8 mouse cellular contexts compared by ENCODE assay signal in genomic region chr10:94036375-94036758, GRCm38 (mm10). TPM values are rescaled to one million over a fixed set of nuclear protein-coding genes. Genes with fewer than 3 reads are reported as not detected.
DNase-seq lines count a peak whose midpoint lies in the region; ATAC-seq and TF ChIP-seq lines count a peak whose summit lies in the region.

No protein-coding gene starts in this region.

- TF ChIP-seq EP300 in liver, embryonic 14.5 days (IDR thresholded peaks at IDR 0.05; ENCODE audit: low read depth), result no peak

- peak overlapping the region; percentile 77 for H3K4me2 ChIP-seq in lung, embryonic 14.5 days
- H3K4me2 ChIP-seq in forebrain, embryonic 13.5 days, result peak overlapping the region; percentile 73
- H3K4me2 ChIP-seq in liver, embryonic 14.5 days (ENCODE audit: low read depth), result peak overlapping the region; percentile 82

- no peaks in the 10 kb centered on the region for H3K27me3 ChIP-seq in lung, embryonic 14.5 days (ENCODE audit: insufficient read depth, low read length)
- no peaks in the 10 kb centered on the region for H3K27me3 ChIP-seq in forebrain, embryonic 13.5 days
- no peaks in the 10 kb centered on the region for H3K27me3 ChIP-seq in liver, embryonic 14.5 days (ENCODE audit: control insufficient read depth, insufficient read depth, low read length)

- peak; percentile 39; the same call in 1 of the 2 replicates for ATAC-seq in lung, embryonic 14.5 days (ENCODE audit: insufficient read depth)
- ATAC-seq in forebrain, embryonic 13.5 days, result peak; percentile 32
- ATAC-seq in liver, embryonic 14.5 days (ENCODE audit: insufficient read depth), result no peak
- ATAC-seq in erythroid progenitor cell, adult 5-6 weeks (replicated peaks; ENCODE audit: low FRiP score, poor library complexity, severe bottlenecking), result no peak

- 1% methylated on average over 32 of the region's 32 CpGs for WGBS in lung, embryonic 14.5 days
- WGBS in bone marrow, adult 2 months, result under 1% methylated on average over 32 of the region's 32 CpGs
- WGBS in forebrain, embryonic 13.5 days, result under 1% methylated on average over 32 of the region's 32 CpGs
- WGBS in liver, embryonic 14.5 days (ENCODE audit: insufficient replicate concordance), result under 1% methylated on average over 32 of the region's 32 CpGs

- no peak for TF ChIP-seq POLR2A in bone marrow, adult 2 months (IDR thresholded peaks at IDR 0.05; ENCODE audit: borderline replicate concordance, control insufficient read depth, low read depth, low read length)

- peaks cover 6% of the 10 kb centered on the region; the same call in 1 of the 2 replicates for H3K4me1 ChIP-seq in lung, embryonic 14.5 days (ENCODE audit: insufficient read depth)
- no peaks in the 10 kb centered on the region; the same call in none of the 2 replicates for H3K4me1 ChIP-seq in bone marrow, adult 2 months (ENCODE audit: control insufficient read depth, insufficient read depth, low read length)
- H3K4me1 ChIP-seq in forebrain, embryonic 13.5 days, result peaks cover 29% of the 10 kb centered on the region
- H3K4me1 ChIP-seq in liver, embryonic 14.5 days (replicated peaks; ENCODE audit: control insufficient read depth in 2 of 2, insufficient read depth in 2 of 2, low read length in 1 of 2), result peaks cover 8 to 14% of the 10 kb centered on the region in 2 experiments

- H3K9me3 ChIP-seq in lung, embryonic 14.5 days (ENCODE audit: low read depth, low read length), result no peaks in the 10 kb centered on the region
- H3K9me3 ChIP-seq in forebrain, embryonic 13.5 days (replicated peaks), result no peaks in the 10 kb centered on the region
- no peaks in the 10 kb centered on the region for H3K9me3 ChIP-seq in liver, embryonic 14.5 days (ENCODE audit: control insufficient read depth, low read length)

- H3K9ac ChIP-seq in lung, embryonic 14.5 days, result peak overlapping the region; percentile 79
- peak overlapping the region; percentile 77 for H3K9ac ChIP-seq in forebrain, embryonic 13.5 days
- H3K9ac ChIP-seq in liver, embryonic 14.5 days (replicated peaks), result peak overlapping the region; percentile 76

- H3K4me3 ChIP-seq in lung, embryonic 14.5 days (ENCODE audit: low read depth, low read length), result peak overlapping the region; percentile 89
- peak overlapping the region; percentile 97 for H3K4me3 ChIP-seq in bone marrow, adult 2 months (replicated peaks; ENCODE audit: control insufficient read depth, low read depth, low read length)
- H3K4me3 ChIP-seq in forebrain, embryonic 13.5 days, result peak overlapping the region; percentile 80
- peak overlapping the region; percentile 66 to 83 for H3K4me3 ChIP-seq in liver, embryonic 14.5 days (ENCODE audit: insufficient read depth in 1 of 2, low read depth in 2 of 2, low read length in 2 of 2)

- TF ChIP-seq CTCF in lung, embryonic 14.5 days (IDR thresholded peaks at IDR 0.05; ENCODE audit: low read depth), result no peak
- TF ChIP-seq CTCF in bone marrow, adult 2 months (IDR thresholded peaks at IDR 0.05; ENCODE audit: control insufficient read depth, insufficient read depth, low read length), result no peak
- no peak for TF ChIP-seq CTCF in liver, embryonic 14.5 days (IDR thresholded peaks at IDR 0.05; ENCODE audit: low read depth)

- peak overlapping the region; percentile 58 for H3K27ac ChIP-seq in lung, embryonic 14.5 days (ENCODE audit: low read depth)
- H3K27ac ChIP-seq in bone marrow, adult 2 months (ENCODE audit: control insufficient read depth, insufficient read depth, low read depth, low read length, poor library complexity), result peak overlapping the region; percentile 84
- peak overlapping the region; percentile 49; the same call in 1 of the 2 replicates for H3K27ac ChIP-seq in forebrain, embryonic 13.5 days
- peak overlapping the region; percentile 6 for H3K27ac ChIP-seq in liver, embryonic 14.5 days

- H3K36me3 ChIP-seq in lung, embryonic 14.5 days (ENCODE audit: insufficient read depth), result no peaks in the 10 kb centered on the region
- H3K36me3 ChIP-seq in forebrain, embryonic 13.5 days (ENCODE audit: poor library complexity, severe bottlenecking), result peaks cover 4% of the 10 kb centered on the region
- no peaks in the 10 kb centered on the region for H3K36me3 ChIP-seq in liver, embryonic 14.5 days (replicated peaks; ENCODE audit: control insufficient read depth, insufficient read depth, low read depth)

- DNase-seq in lung, embryonic 14.5 days, result peak; percentile 66
- no peak for DNase-seq in lung, postnatal 14 days
- DNase-seq in liver, embryonic 14.5 days (ENCODE audit: low read depth in 3 of 3, low spot score in 3 of 3), result peak in 1 of 3 experiments; percentile 40
- DNase-seq in adrenal gland, adult 18-20 months (ENCODE audit: low spot score in 2 of 2), result no peak
- DNase-seq in layer of hippocampus, adult 8-10 months (ENCODE audit: low spot score in 2 of 2), result no peak

RNA-seq across cellular contexts. Expression of gene Fgd6, which starts 0.6 kb away (rescaled TPM):
- polyA plus RNA-seq in lung, embryonic 14.5 days (2014; fragmentation: Nextera tagmentation; extraction: Ambion mirVana), result 3.3 and 3.6 TPM in 2 replicates
- 3.6 and 4.0 TPM in 2 replicates for polyA plus RNA-seq in bone marrow, adult 2 months (2011; ENCODE audit: insufficient read depth, insufficient read length, low replicate concordance, missing spikeins)
- 1.8 and 2.0 TPM in 2 replicates for polyA plus RNA-seq in forebrain, embryonic 13.5 days (2015; fragmentation: Nextera tagmentation; extraction: Ambion mirVana)
- polyA plus RNA-seq in liver, embryonic 14.5 days (2012; rRNA removed), result 2.5 and 2.9 TPM in 2 replicates
- 2.4 and 2.9 TPM in 2 replicates for polyA plus RNA-seq in liver, embryonic 14.5 days (2014; fragmentation: Nextera tagmentation; extraction: Ambion mirVana)
- 1 to 10 TPM; 5.1 to 5.2 TPM for total RNA-seq in adrenal gland, adult 18-20 months (2021)
- 10 to 100 TPM in 2 of 4 experiments, 1 to 10 TPM in 2; 7.7 to 12.2 (median 10.2) TPM for total RNA-seq in layer of hippocampus, adult 8-10 months (2022)
- total RNA-seq in erythroid progenitor cell, adult 5-6 weeks (2015; ENCODE audit: low replicate concordance), result 7.9 and 13.0 TPM in 2 replicates
- 9.4 and 13.7 TPM in 2 replicates for total RNA-seq in erythroid progenitor cell, adult 5-6 weeks (2017; ENCODE audit: low replicate concordance)

RNA-seq across cellular contexts. Expression of gene Vezt, which starts 0.8 kb away (rescaled TPM):
- 29.3 and 30.0 TPM in 2 replicates for polyA plus RNA-seq in lung, embryonic 14.5 days (2014; fragmentation: Nextera tagmentation; extraction: Ambion mirVana)
- polyA plus RNA-seq in bone marrow, adult 2 months (2011; ENCODE audit: insufficient read depth, insufficient read length, low replicate concordance, missing spikeins), result 6.6 and 7.9 TPM in 2 replicates
- polyA plus RNA-seq in forebrain, embryonic 13.5 days (2015; fragmentation: Nextera tagmentation; extraction: Ambion mirVana), result 50.8 and 55.4 TPM in 2 replicates
- polyA plus RNA-seq in liver, embryonic 14.5 days (2012; rRNA removed), result 4.9 and 6.6 TPM in 2 replicates
- polyA plus RNA-seq in liver, embryonic 14.5 days (2014; fragmentation: Nextera tagmentation; extraction: Ambion mirVana), result 12.7 and 14.6 TPM in 2 replicates
- total RNA-seq in adrenal gland, adult 18-20 months (2021), result 10 to 100 TPM; 21.5 to 22.1 TPM
- total RNA-seq in layer of hippocampus, adult 8-10 months (2022), result 10 to 100 TPM; 58.6 to 84.9 (median 69.7) TPM
- total RNA-seq in erythroid progenitor cell, adult 5-6 weeks (2015; ENCODE audit: low replicate concordance), result 18.0 and 25.6 TPM in 2 replicates
- total RNA-seq in erythroid progenitor cell, adult 5-6 weeks (2017; ENCODE audit: low replicate concordance), result 20.4 and 20.5 TPM in 2 replicates

Comparison
In these comparisons a context has a peak if more than half of its experiments do, and no peak if none do; other contexts are left out.
1. ATAC-seq: peak in lung, embryonic 14.5 days (single experiment) and forebrain, embryonic 13.5 days (single experiment); none in liver, embryonic 14.5 days (single experiment) and erythroid progenitor cell, adult 5-6 weeks (single experiment).
2. H3K27ac ChIP-seq: peak in every context shown above with its lines; median percentile 84 in bone marrow, adult 2 months; 58 in lung, embryonic 14.5 days; 49 in forebrain, embryonic 13.5 days; 6 in liver, embryonic 14.5 days.
3. Peak in every context shown above with its lines, with median percentiles within 50 percentile points of each other: H3K4me2 ChIP-seq, H3K4me3 ChIP-seq and H3K9ac ChIP-seq.